Mouse (Mus musculus): ENCODE measurements at regions not wholly inside any gene's neighbourhood (a gene's known extent, or its start where the extent isn't known, plus 50 kb on each side); places are given as distances from the start of the nearest gene placed in this dataset.

- TF ChIP-seq CTCF (IDR thresholded peaks at IDR 0.05; ENCODE audit: borderline replicate concordance, insufficient read depth, low read depth, low read length) (no peak), POLR2A (IDR thresholded peaks at IDR 0.05; ENCODE audit: borderline replicate concordance, insufficient read depth, low read length) (no peak)
These were observed 118.1 kb downstream of the Dmrta2 start for GRCm38 (mm10) chr4:110095760-110096593.

Data from cerebellum, adult 2 months (tissue).